Mouse (Mus musculus): ENCODE data around the gene Hdgf.

- no peak for TF ChIP-seq CTCF (IDR thresholded peaks at IDR 0.05; ENCODE audit: control insufficient read depth, insufficient read depth, insufficient read length)
- no peak for TF ChIP-seq MAX (IDR thresholded peaks at IDR 0.05)
- no peak for TF ChIP-seq USF1 (IDR thresholded peaks at IDR 0.05; ENCODE audit: low read depth)
- TF ChIP-seq CEBPB (IDR thresholded peaks at IDR 0.05; ENCODE audit: low read depth) = no peak
- TF ChIP-seq MYOG (IDR thresholded peaks at IDR 0.05; ENCODE audit: control insufficient read depth, extremely low read depth, insufficient read length) = no peak
- TF ChIP-seq MYOD1 (IDR thresholded peaks at IDR 0.05; ENCODE audit: control insufficient read depth, insufficient read length, low read depth) = no peak
- no peak for TF ChIP-seq FOSL1 (IDR thresholded peaks at IDR 0.05; ENCODE audit: insufficient read depth, low read length, poor library complexity, severe bottlenecking)
These were observed 12.4 kb downstream of the Hdgf start for GRCm38 (mm10) chr3:87918551-87918950.

Data from C2C12 (cell line).